Mouse (Mus musculus) liver, adult 2 months (tissue): ENCODE data around the gene 4930415L06Rik. TPM values are rescaled to one million over a fixed set of nuclear protein-coding genes. Genes with fewer than 3 reads are reported as not detected.

ENCODE experiments used
- DNase-seq: peaks from one replicate; pipeline ENCODE4 v3.0.0-alpha.2; 2011; ENCODE audit warnings: low read depth, low spot score; ENCODE audit errors: extremely low read depth
- H3K27ac ChIP-seq: fragments of 200-500 bp; replicated peaks from 2 replicates; pipeline ENCODE4 v1.5.1; 2012; ENCODE audit warnings: low read depth, mild to moderate bottlenecking, control low read depth, inconsistent platforms, low read length; ENCODE audit not compliant: insufficient read depth
- H3K27me3 ChIP-seq: fragments of 200-500 bp; 2 replicates; pipeline ENCODE4 v1.6.1; 2012; ENCODE audit warnings: mild to moderate bottlenecking, moderate library complexity, low read length, inconsistent platforms; ENCODE audit not compliant: control insufficient read depth, insufficient read depth
- H3K36me3 ChIP-seq: fragments of 200-500 bp; 2 replicates; pipeline ENCODE4 v1.6.1; 2012; ENCODE audit warnings: low read length, inconsistent platforms; ENCODE audit not compliant: control insufficient read depth, insufficient read depth
- H3K4me1 ChIP-seq: fragments of 200-500 bp; 2 replicates; pipeline ENCODE4 v1.6.1; 2011; ENCODE audit warnings: low read length; ENCODE audit not compliant: control insufficient read depth, insufficient read depth
- H3K4me3 ChIP-seq: fragments of 200-500 bp; 2 replicates; pipeline ENCODE4 v1.5.1; 2011; ENCODE audit warnings: low read depth, mild to moderate bottlenecking, control low read depth, low read length, moderate library complexity; ENCODE audit not compliant: insufficient read depth
- H3K79me2 ChIP-seq: fragments of 200-500 bp; 2 replicates; pipeline ENCODE4 v1.6.1; 2012; ENCODE audit warnings: inconsistent platforms, mild to moderate bottlenecking, low read length, moderate library complexity; ENCODE audit not compliant: control insufficient read depth, insufficient read depth
- H3K9ac ChIP-seq: fragments of 200-500 bp; 2 replicates; pipeline ENCODE4 v1.6.1; 2012; ENCODE audit warnings: low read depth, mild to moderate bottlenecking, control low read depth, inconsistent platforms, low read length
- CTCF ChIP-seq: fragments of 200-500 bp; IDR thresholded peaks from 2 replicates; pipeline ENCODE4 v1.5.1; 2011; ENCODE audit warnings: low read depth, low read length, control low read depth
- POLR2A ChIP-seq: fragments of 200-500 bp; IDR thresholded peaks from 2 replicates; pipeline ENCODE4 v1.6.1; 2011; ENCODE audit warnings: low read length, control low read depth; ENCODE audit not compliant: insufficient read depth; ENCODE audit errors: extremely low read depth
- WGBS: fragments of 180-500 bp; shearing (Covaris S2); methylation state at CpG from one replicate; pipeline ENCODE4 v1.1.7; 2018; 5-methylcytosine and 5-hydroxymethylcytosine counted together
- polyA plus RNA-seq: library from polyadenylated mRNA; depleted of rRNA; stranded (reverse); fragments of >200 nt; gene quantifications from 2 replicates; pipeline ENCODE4 v1.2.3, GENCODE M21; 2012; rRNA removed
- total RNA-seq: library from RNA; depleted of rRNA; stranded (reverse); fragments of >200 nt; gene quantifications from 2 replicates; pipeline ENCODE4 v1.2.3, GENCODE M21; 2014; rRNA removed

4930415L06Rik gene
- not detected in 2 replicates for total RNA-seq
- not detected in 2 replicates for polyA plus RNA-seq

- Histone ChIP-seq H3K4me3 (no peak within 1 kb of the TSS), H3K27me3 (no peaks in the 10 kb centered on the region), H3K4me1 (no peaks in the 10 kb centered on the region), H3K79me2 (no peaks in the 10 kb centered on the region), H3K36me3 (no peaks in the 10 kb centered on the region), H3K27ac (no peak within 1 kb of the TSS), H3K9ac (no peak within 1 kb of the TSS)
- no peak for TF ChIP-seq CTCF
- TF ChIP-seq POLR2A: no peak
- WGBS: 85% methylated on average over 5 of the region's 5 CpGs
- DNase-seq: no peak
Observed at GRCm38 (mm10) chrX:89932752-89933151, at the start of gene 4930415L06Rik. TSS of gene 4930415L06Rik (minus strand) at chrX:89932852.

GRCm38 (mm10) chrX:89978621-89979020 is 46.0 kb upstream of the 4930415L06Rik start:
- TF ChIP-seq CTCF (no peak), POLR2A (no peak)
- Histone ChIP-seq H3K36me3 (no peaks in the 10 kb centered on the region), H3K4me3 (no peak overlapping the region), H3K79me2 (no peaks in the 10 kb centered on the region), H3K9ac (no peak overlapping the region), H3K27me3 (no peaks in the 10 kb centered on the region), H3K4me1 (no peaks in the 10 kb centered on the region), H3K27ac (no peak overlapping the region)
- peak; percentile 56 for DNase-seq

- H3K79me2 ChIP-seq: no peaks in the 10 kb centered on the region
- WGBS: 86% methylated on average over 1 of the region's 1 CpGs
- no peak overlapping the region for H3K9ac ChIP-seq
- H3K4me1 ChIP-seq: no peaks in the 10 kb centered on the region
- no peak overlapping the region for H3K27ac ChIP-seq
- no peak for DNase-seq
- no peak overlapping the region for H3K4me3 ChIP-seq
- H3K27me3 ChIP-seq: no peaks in the 10 kb centered on the region
- TF ChIP-seq POLR2A: no peak
- no peak for TF ChIP-seq CTCF
- H3K36me3 ChIP-seq: no peaks in the 10 kb centered on the region
Observed at GRCm38 (mm10) chrX:89904871-89905270, 27.8 kb downstream of the 4930415L06Rik start.

Other genes with a start within 250 kb of the 4930415L06Rik start
- not detected in 2 replicates for gene 4932429P05Rik, start 180.6 kb downstream of the 4930415L06Rik start, total RNA-seq
- gene 4932429P05Rik, start 180.6 kb downstream of the 4930415L06Rik start, polyA plus RNA-seq: not detected in 2 replicates